Mouse (Mus musculus): Measurements from ENCODE around the gene Chchd3.
A peak's percentile ranks its signal among the peaks of the same experiment; 100 is the strongest.

The Chchd3 gene

DNA sequence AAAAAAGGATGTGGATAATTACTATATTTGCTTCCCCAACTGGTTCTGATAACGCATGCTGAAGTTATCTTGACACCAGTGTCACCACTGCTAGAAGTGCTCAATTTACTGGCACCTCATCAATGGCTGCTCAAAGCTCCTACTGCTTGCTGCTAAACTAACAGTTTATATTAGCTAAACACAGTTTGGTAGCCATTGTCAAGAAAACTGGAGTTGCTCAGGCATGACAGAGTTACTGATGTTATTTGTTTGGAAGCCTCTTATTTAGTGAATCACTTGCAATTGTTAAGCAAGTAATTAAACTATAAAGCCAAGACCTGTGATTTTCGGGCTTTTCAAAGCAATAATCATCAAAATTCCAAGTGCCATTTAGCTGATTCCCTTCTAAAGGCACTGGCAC lies 123.7 kb downstream of the Chchd3 start:
- DNase-seq (ENCODE audit: low read depth, low spot score): no peak

- DNase-seq (ENCODE audit: low read depth, low spot score): no peak
Measured at GRCm38 (mm10) chr6:32935576-32935975, 124.5 kb downstream of the Chchd3 start.

- no peak for DNase-seq (ENCODE audit: low read depth, low spot score)
Measured at GRCm38 (mm10) chr6:32931106-32931770, 128.8 kb downstream of the Chchd3 start.

DNA sequence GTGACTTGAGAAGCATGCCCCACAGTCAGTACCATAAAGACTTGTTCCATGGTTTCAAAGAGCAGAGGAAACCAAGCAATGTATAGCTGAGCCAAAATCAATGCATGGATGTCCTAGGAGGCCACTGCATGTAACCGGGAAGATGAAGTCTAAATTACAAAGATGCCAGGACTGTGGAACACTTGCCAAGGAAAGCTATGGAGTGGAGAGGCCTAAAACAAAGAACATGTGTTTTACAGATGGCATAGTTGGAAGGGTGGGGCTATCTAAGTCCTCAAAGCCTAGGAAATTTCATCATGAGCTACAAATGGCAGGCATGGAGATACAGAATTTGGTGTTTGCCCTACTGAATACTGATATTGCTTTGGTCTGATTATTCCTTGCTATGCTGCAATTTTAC lies 137.7 kb downstream of the Chchd3 start:
- DNase-seq (ENCODE audit: low read depth, low spot score): no peak

DNA sequence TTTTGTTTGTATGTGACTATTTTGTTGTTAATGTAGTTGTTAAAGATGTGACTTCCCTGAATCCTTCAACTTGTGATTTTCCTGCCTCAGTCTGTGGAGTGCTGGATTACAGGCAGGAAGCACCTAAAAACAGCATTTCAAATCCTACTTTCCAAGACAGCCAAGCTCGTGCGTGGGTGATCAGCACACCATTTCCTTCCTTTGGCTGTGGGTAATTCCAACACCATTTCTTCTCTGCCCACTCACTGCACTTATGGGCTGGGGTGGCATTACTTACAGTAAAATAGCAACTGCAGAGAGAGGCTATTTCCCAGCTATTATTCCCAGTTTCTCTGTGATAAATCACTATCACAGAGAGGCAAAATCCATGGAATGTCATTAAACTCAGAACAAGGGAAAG lies 140.0 kb downstream of the Chchd3 start:
- DNase-seq (ENCODE audit: low read depth, low spot score): no peak

- DNase-seq (ENCODE audit: low read depth, low spot score): no peak
Measured at GRCm38 (mm10) chr6:32910692-32911091, 149.4 kb downstream of the Chchd3 start.

DNA sequence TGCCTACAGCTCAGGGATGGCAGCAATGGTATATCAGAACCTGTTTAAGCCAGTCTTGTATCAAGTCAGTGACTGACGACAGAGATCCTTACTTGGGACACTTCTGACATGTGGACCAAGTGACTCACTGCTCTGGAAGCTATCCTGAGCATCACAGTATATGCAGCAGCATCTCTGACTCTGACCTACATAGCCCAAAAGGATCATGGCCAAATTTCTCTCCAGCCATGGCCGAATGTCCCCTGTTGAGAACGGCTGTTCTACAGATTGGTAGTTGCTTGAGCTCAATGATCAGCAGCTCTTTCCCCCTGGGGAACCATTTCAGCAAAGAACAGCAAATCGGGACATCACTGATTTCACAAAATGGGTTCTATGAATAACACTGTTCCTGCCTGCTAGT lies 161.0 kb downstream of the Chchd3 start:
- no peak for DNase-seq (ENCODE audit: low read depth, low spot score)

DNA sequence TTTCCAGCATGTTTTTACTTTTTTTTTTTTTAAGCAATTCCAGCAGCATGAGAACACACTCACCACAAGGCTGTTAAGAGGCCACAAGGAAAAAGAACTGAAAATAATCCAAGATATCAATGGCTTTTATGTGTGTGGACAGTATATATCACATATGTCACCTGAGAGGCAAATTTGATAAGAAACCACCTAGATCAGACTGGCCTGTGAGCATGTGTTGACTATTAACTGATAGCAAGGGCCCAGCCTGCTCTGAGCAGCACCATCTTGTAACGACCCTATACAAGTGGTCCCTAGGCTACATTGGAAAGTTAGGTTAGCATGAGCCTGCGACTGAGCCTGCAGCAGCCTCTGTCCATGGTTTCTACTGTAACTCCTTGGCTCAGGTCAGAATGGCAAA lies 166.0 kb downstream of the Chchd3 start:
- no peak for DNase-seq (ENCODE audit: low read depth, low spot score)

DNA sequence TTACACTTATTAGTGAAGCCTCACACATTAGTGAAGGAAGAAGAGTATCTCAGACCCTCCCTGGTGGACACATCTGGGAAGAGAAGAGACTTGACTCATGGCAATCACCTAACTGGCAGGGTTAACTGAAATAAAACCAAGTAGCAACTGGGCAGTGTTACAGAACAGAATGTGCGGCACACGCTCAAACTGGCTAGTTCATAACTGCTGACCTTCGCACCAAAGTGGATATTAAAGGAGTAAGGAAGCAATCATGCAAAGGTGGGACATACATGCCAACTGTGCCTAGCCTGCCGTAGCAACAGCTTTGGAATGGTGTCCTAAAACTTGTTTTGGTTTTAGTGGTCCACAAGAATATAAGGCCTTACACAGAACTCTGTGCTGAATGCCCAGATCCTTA lies 169.3 kb downstream of the Chchd3 start:
- DNase-seq (ENCODE audit: low read depth, low spot score): no peak

- DNase-seq (ENCODE audit: low read depth, low spot score): no peak
Measured at GRCm38 (mm10) chr6:32888894-32889529, 171.0 kb downstream of the Chchd3 start.

GRCm38 (mm10) chr6:32878586-32878985 lies 181.5 kb downstream of the Chchd3 start:
- DNase-seq (ENCODE audit: low read depth, low spot score): no peak

- DNase-seq (ENCODE audit: low read depth, low spot score): no peak
Measured at GRCm38 (mm10) chr6:32874176-32874575, 185.9 kb downstream of the Chchd3 start.

DNA sequence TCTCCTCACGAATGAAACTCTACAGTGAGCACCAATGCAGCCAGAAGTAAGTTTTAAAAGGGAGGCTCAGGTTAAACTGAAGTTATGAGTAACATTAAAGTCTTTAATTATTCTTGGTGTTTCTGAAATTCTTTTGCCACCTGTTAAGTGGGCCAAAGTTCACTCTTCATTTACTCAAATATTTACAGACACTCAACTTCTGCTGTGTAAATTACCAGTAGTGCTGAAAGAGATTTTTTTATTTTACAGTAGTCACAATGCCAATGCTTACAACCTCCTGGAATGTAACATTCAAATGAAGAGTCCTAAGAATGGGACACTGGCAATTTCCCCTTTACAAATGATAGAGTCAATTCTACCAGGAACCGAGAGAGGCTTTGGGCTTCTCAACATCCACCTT lies 187.3 kb downstream of the Chchd3 start:
- no peak for DNase-seq (ENCODE audit: low read depth, low spot score)

GRCm38 (mm10) chr6:32850960-32851359 lies 209.1 kb downstream of the Chchd3 start:
- DNase-seq (ENCODE audit: low read depth, low spot score): peak; percentile 72

GRCm38 (mm10) chr6:32848974-32849373 lies 211.1 kb downstream of the Chchd3 start:
- no peak for DNase-seq (ENCODE audit: low read depth, low spot score)

- no peak for DNase-seq (ENCODE audit: low read depth, low spot score)
Measured at GRCm38 (mm10) chr6:32845463-32845862, 214.6 kb downstream of the Chchd3 start.

DNA sequence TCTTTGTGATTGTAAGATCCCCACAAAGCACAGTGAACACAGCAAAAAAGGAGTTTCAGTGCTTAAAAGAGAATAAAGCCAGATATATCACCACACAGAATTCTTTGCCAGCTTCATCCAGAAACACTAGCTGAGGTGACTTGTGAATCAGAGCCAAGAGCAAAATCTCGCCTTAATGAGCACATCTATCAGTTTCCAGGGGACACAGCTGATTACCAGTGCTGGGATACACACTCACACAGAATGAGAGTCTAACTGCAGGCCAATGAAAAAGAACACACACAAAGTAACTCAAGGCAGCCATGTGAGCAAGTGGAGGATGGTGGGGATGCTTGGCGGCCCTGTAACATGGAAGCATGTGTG lies 222.1 kb downstream of the Chchd3 start:
- DNase-seq (ENCODE audit: low read depth, low spot score): no peak

DNA sequence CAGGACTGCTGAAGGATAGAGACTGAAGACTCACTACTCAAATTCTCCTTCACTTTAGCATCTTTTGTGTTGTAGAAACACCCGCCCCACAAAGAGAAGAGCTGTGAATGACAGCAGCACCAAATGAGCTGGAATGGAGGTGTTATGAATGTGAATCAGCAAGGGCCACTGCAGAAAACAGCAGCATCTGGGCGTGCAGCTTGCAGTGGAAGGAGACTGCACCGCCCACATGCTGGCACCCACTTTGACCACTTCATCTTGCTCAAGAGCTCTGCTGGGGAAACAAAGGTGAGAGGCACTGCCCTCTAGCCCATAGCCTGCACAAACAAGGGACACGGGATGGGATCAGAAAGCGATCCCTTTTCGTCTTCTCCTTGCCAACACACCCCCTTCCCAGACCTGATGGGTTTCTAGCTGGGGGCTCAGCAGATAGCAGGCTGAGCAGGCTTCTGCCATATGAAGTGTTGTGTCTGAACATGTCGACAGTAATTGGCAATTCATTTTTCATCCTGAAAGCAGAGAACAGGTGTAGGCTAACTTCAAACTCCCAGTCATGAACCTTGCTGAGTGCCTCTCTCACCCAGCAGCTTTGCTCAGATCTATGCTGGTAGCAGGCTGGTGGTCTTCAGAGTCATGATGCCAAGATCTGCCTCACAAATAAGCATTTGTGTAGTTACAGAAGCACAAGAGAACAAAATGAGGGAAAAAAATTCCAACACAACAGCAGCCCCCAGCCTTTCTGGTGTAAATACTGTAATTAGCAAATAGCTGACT lies 222.7 kb downstream of the Chchd3 start:
- DNase-seq (ENCODE audit: low read depth, low spot score): no peak

- no peak for DNase-seq (ENCODE audit: low read depth, low spot score)
Measured at GRCm38 (mm10) chr6:32823856-32824620, 236.0 kb downstream of the Chchd3 start.

GRCm38 (mm10) chr6:32818961-32819360 lies 241.1 kb downstream of the Chchd3 start:
- DNase-seq (ENCODE audit: low read depth, low spot score): no peak

GRCm38 (mm10) chr6:32808796-32809195 lies 251.3 kb downstream of the Chchd3 start:
- no peak for DNase-seq (ENCODE audit: low read depth, low spot score)

DNA sequence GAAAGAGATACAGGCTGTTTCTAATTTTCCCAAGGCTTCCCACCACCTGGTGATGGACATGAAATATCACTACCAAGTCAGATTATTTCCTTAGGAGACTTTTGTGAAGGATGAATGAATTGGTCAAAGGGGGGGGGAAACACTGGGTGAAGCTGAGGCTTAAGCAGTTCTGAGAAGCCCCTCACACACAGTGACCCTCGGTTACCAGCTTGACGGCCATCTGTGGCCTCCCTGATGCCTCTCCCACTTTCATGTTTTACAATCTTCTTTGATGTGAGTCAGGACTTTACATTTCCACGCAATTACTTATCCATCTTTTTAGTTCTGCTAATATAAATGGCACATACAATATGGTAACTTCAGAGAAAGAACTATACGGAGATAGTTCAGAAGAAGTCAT lies 252.3 kb downstream of the Chchd3 start:
- no peak for DNase-seq (ENCODE audit: low read depth, low spot score)
